Mouse (Mus musculus) mammary gland, adult 2 months (tissue): ENCODE data around the gene 5031410I06Rik. TPM values are rescaled to one million over a fixed set of nuclear protein-coding genes. Genes with fewer than 3 reads are reported as not detected.

Experiments
- polyA plus RNA-seq: library from polyadenylated mRNA; depleted of rRNA; stranded (reverse); fragments of >200 nt; gene quantifications from 2 replicates; pipeline ENCODE4 v1.2.3, GENCODE M21; 2012; ENCODE audit warnings: low replicate concordance; rRNA removed

5031410I06Rik gene
- not detected in 2 replicates for polyA plus RNA-seq

DNA sequence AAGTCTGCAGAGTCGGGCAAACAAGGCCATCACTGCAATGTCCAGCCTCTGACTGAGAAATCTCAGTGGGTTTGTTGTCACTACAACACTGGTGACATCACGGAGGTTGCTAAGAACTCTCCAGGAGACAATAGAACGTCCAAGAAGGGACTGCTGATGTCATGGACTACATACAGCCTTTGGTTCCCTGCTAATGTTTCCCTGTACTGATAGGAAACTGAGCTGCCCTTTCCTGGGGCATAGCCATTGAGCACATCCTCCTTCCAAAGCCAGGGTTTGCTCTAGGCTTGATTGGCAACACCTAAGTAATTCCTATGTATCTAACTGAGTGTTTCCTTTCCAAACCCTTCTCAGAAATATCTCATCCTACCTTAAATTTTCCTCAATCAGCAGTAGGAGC, at the start of gene 5031410I06Rik:
Gene 5031410I06Rik, minus strand, starts transcription at position 101 of the 400 bp plus-strand sequence.

DNA sequence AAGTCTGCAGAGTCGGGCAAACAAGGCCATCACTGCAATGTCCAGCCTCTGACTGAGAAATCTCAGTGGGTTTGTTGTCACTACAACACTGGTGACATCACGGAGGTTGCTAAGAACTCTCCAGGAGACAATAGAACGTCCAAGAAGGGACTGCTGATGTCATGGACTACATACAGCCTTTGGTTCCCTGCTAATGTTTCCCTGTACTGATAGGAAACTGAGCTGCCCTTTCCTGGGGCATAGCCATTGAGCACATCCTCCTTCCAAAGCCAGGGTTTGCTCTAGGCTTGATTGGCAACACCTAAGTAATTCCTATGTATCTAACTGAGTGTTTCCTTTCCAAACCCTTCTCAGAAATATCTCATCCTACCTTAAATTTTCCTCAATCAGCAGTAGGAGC, 16.2 kb upstream of the 5031410I06Rik start, which contains the start of gene Gm10220:
Gene Gm10220, minus strand, starts transcription at position 101 of the 400 bp plus-strand sequence.

DNA sequence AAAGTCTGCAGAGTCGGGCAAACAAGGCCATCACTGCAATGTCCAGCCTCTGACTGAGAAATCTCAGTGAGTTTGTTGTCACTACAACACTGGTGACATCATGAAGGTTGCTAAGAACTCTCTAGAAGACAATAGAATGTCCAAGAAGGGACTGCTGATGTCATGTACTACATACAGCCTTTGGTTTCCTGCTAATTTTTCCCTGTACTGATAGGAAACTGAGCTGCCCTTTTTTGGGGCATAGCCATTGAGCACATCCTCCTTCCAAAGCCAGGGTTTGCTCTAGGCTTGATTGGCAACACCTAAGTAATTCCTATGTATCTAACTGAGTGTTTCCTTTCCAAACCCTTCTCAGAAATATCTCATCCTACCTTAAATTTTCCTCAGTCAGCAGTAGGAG, 16.0 kb downstream of the 5031410I06Rik start, which contains the start of gene Gm10471:
Gene Gm10471, minus strand, starts transcription at position 101 of the 400 bp plus-strand sequence.

DNA sequence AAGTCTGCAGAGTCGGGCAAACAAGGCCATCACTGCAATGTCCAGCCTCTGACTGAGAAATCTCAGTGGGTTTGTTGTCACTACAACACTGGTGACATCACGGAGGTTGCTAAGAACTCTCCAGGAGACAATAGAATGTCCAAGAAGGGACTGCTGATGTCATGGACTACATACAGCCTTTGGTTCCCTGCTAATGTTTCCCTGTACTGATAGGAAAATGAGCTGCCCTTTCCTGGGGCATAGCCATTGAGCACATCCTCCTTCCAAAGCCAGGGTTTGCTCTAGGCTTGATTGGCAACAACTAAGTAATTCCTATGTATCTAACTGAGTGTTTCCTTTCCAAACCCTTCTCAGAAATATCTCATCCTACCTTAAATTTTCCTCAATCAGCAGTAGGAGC, 46.7 kb downstream of the 5031410I06Rik start, which contains the start of gene Gm7347:
Gene Gm7347, minus strand, starts transcription at position 101 of the 400 bp plus-strand sequence.

Other genes starting within 250 kb of the 5031410I06Rik start
- gene Gm21663, start 163.0 kb downstream of the 5031410I06Rik start, polyA plus RNA-seq = not detected in 2 replicates
- gene Gm21671, start 150.9 kb downstream of the 5031410I06Rik start, polyA plus RNA-seq = not detected in 2 replicates
- not detected in 2 replicates for gene Gm21680, start 132.7 kb downstream of the 5031410I06Rik start, polyA plus RNA-seq
- not detected in 2 replicates for gene Gm21698, start 116.7 kb downstream of the 5031410I06Rik start, polyA plus RNA-seq
- not detected in 2 replicates for gene Gm1979, start 100.6 kb downstream of the 5031410I06Rik start, polyA plus RNA-seq
- gene Gm5862, start 82.4 kb downstream of the 5031410I06Rik start, polyA plus RNA-seq = not detected in 2 replicates
- not detected in 2 replicates for gene Speer4a, start 65.8 kb downstream of the 5031410I06Rik start, polyA plus RNA-seq
- gene Gm7347, start 46.8 kb downstream of the 5031410I06Rik start, polyA plus RNA-seq = not detected in 2 replicates
- not detected in 2 replicates for gene Gm10471, start 16.1 kb downstream of the 5031410I06Rik start, polyA plus RNA-seq
- not detected in 2 replicates for gene Gm10220, start 16.1 kb upstream of the 5031410I06Rik start, polyA plus RNA-seq
- not detected in 2 replicates for gene Gm7361, start 152.3 kb upstream of the 5031410I06Rik start, polyA plus RNA-seq